Mouse (Mus musculus): ENCODE measurements around the gene Il17d. TPM values are rescaled to one million over a fixed set of nuclear protein-coding genes. Genes with fewer than 3 reads are reported as not detected.

The Il17d gene
- polyA plus RNA-seq, 1 experiment from 2014 or later = 0.91 TPM

GRCm38 (mm10) chr14:57537261-57538015, 12.9 kb downstream of the Il17d start:
- peak; percentile 47 for DNase-seq (ENCODE audit: low spot score)
- Histone ChIP-seq H3K36me3 (replicated peaks) (0 out of 2 replicates have a peak, but pooled peaks cover 3% of the 10 kb centered on the region), H3K27ac (replicated peaks) (0 out of 2 replicates have a peak overlapping the region, but pooled peaks have one; percentile 10), H3K27me3 (replicated peaks; ENCODE audit: low read depth, poor library complexity, severe bottlenecking) (peaks cover 82% of the 10 kb centered on the region), H3K4me3 (0 out of 2 replicates have a peak overlapping the region, but pooled peaks have one; percentile 8), H3K4me1 (peaks cover 33% of the 10 kb centered on the region), H3K9me3 (peaks cover 4% of the 10 kb centered on the region; the same call in 1 of the 2 replicates)
- 6% methylated on average over 16 of the region's 16 CpGs for WGBS

- no peak overlapping the region for H3K27ac ChIP-seq (replicated peaks)
- peaks cover 19% of the 10 kb centered on the region for H3K4me1 ChIP-seq
- peaks cover 64% of the 10 kb centered on the region for H3K27me3 ChIP-seq (replicated peaks; ENCODE audit: low read depth, poor library complexity, severe bottlenecking)
- WGBS = 88% methylated on average over 11 of the region's 11 CpGs
- H3K36me3 ChIP-seq (replicated peaks) = 0 out of 2 replicates have a peak, but pooled peaks cover 4% of the 10 kb centered on the region
- DNase-seq (ENCODE audit: low spot score) = no peak
- H3K4me3 ChIP-seq = no peak overlapping the region
- H3K9me3 ChIP-seq = peaks cover 6% of the 10 kb centered on the region; the same call in 1 of the 2 replicates
Observed at GRCm38 (mm10) chr14:57540683-57541082, 16.1 kb downstream of the Il17d start.

- H3K9me3 ChIP-seq = peaks cover 6% of the 10 kb centered on the region; the same call in 1 of the 2 replicates
- 36% methylated on average over 34 of the region's 34 CpGs for WGBS
- peak overlapping the region; percentile 40; the same call in 1 of the 2 replicates for H3K4me3 ChIP-seq
- peaks cover 23% of the 10 kb centered on the region for H3K4me1 ChIP-seq
- peaks cover 5% of the 10 kb centered on the region; the same call in 1 of the 2 replicates for H3K36me3 ChIP-seq (replicated peaks)
- no peak overlapping the region; the same call in 1 of the 2 replicates for H3K27ac ChIP-seq (replicated peaks)
- DNase-seq (ENCODE audit: low spot score) = no peak
- H3K27me3 ChIP-seq (replicated peaks; ENCODE audit: low read depth, poor library complexity, severe bottlenecking) = peaks cover 50% of the 10 kb centered on the region
Observed at GRCm38 (mm10) chr14:57542231-57542630, 17.7 kb downstream of the Il17d start.

- H3K27ac ChIP-seq (replicated peaks) = no peak overlapping the region
- peaks cover 18% of the 10 kb centered on the region for H3K4me1 ChIP-seq
- H3K36me3 ChIP-seq (replicated peaks) = peaks cover 10% of the 10 kb centered on the region; the same call in 1 of the 2 replicates
- H3K9me3 ChIP-seq = peaks cover 6% of the 10 kb centered on the region; the same call in 1 of the 2 replicates
- peaks cover 37% of the 10 kb centered on the region for H3K27me3 ChIP-seq (replicated peaks; ENCODE audit: low read depth, poor library complexity, severe bottlenecking)
- WGBS = 90% methylated on average over 13 of the region's 13 CpGs
- no peak overlapping the region for H3K4me3 ChIP-seq
- no peak for DNase-seq (ENCODE audit: low spot score)
Observed at GRCm38 (mm10) chr14:57543420-57544039, 19.0 kb downstream of the Il17d start.

- Histone ChIP-seq H3K4me3 (no peak overlapping the region), H3K27me3 (replicated peaks; ENCODE audit: low read depth, poor library complexity, severe bottlenecking) (peaks cover 27% of the 10 kb centered on the region), H3K4me1 (peaks cover 18% of the 10 kb centered on the region), H3K9me3 (peaks cover 6% of the 10 kb centered on the region; the same call in 1 of the 2 replicates), H3K27ac (replicated peaks) (no peak overlapping the region), H3K36me3 (replicated peaks) (peaks cover 29% of the 10 kb centered on the region)
- 84% methylated on average over 17 of the region's 17 CpGs for WGBS
- no peak for DNase-seq (ENCODE audit: low spot score)
Observed at GRCm38 (mm10) chr14:57545526-57545925, 20.9 kb downstream of the Il17d start.

- Histone ChIP-seq H3K36me3 (replicated peaks) (peaks cover 29% of the 10 kb centered on the region), H3K27me3 (replicated peaks; ENCODE audit: low read depth, poor library complexity, severe bottlenecking) (peaks cover 21% of the 10 kb centered on the region), H3K9me3 (peaks cover 6% of the 10 kb centered on the region; the same call in 1 of the 2 replicates), H3K27ac (replicated peaks) (no peak overlapping the region), H3K4me1 (peaks cover 18% of the 10 kb centered on the region), H3K4me3 (no peak overlapping the region)
- WGBS = 86% methylated on average over 8 of the region's 8 CpGs
- no peak for DNase-seq (ENCODE audit: low spot score)
Observed at GRCm38 (mm10) chr14:57546131-57546530, 21.6 kb downstream of the Il17d start.

GRCm38 (mm10) chr14:57546557-57547021, 22.0 kb downstream of the Il17d start:
- peak; percentile 68 for DNase-seq (ENCODE audit: low spot score)
- H3K27ac ChIP-seq (replicated peaks) = no peak overlapping the region
- H3K9me3 ChIP-seq = peaks cover 6% of the 10 kb centered on the region; the same call in 1 of the 2 replicates
- WGBS = 32% methylated on average over 13 of the region's 13 CpGs
- H3K36me3 ChIP-seq (replicated peaks) = peaks cover 29% of the 10 kb centered on the region
- peaks cover 17% of the 10 kb centered on the region for H3K27me3 ChIP-seq (replicated peaks; ENCODE audit: low read depth, poor library complexity, severe bottlenecking)
- peaks cover 18% of the 10 kb centered on the region for H3K4me1 ChIP-seq
- no peak overlapping the region for H3K4me3 ChIP-seq

- Histone ChIP-seq H3K27me3 (replicated peaks; ENCODE audit: low read depth, poor library complexity, severe bottlenecking) (peaks cover 12% of the 10 kb centered on the region), H3K27ac (replicated peaks) (no peak overlapping the region), H3K9me3 (peaks cover 5% of the 10 kb centered on the region; the same call in 1 of the 2 replicates), H3K36me3 (replicated peaks) (peaks cover 29% of the 10 kb centered on the region), H3K4me1 (peaks cover 16% of the 10 kb centered on the region), H3K4me3 (no peak overlapping the region)
- no peak for DNase-seq (ENCODE audit: low spot score)
- 88% methylated on average over 5 of the region's 5 CpGs for WGBS
Observed at GRCm38 (mm10) chr14:57547062-57547461, 22.5 kb downstream of the Il17d start.

- Histone ChIP-seq H3K9me3 (no peaks in the 10 kb centered on the region), H3K4me3 (no peak overlapping the region), H3K27ac (replicated peaks) (no peak overlapping the region), H3K36me3 (replicated peaks) (peaks cover 36% of the 10 kb centered on the region), H3K27me3 (replicated peaks; ENCODE audit: low read depth, poor library complexity, severe bottlenecking) (no peaks in the 10 kb centered on the region), H3K4me1 (no peaks in the 10 kb centered on the region)
- DNase-seq (ENCODE audit: low spot score) = no peak
Observed at GRCm38 (mm10) chr14:57552945-57553344, 28.4 kb downstream of the Il17d start.

- H3K36me3 ChIP-seq (replicated peaks) = peaks cover 27% of the 10 kb centered on the region
- H3K4me1 ChIP-seq = no peaks in the 10 kb centered on the region
- no peak for DNase-seq (ENCODE audit: low spot score)
- no peaks in the 10 kb centered on the region for H3K9me3 ChIP-seq
- no peaks in the 10 kb centered on the region for H3K27me3 ChIP-seq (replicated peaks; ENCODE audit: low read depth, poor library complexity, severe bottlenecking)
- H3K4me3 ChIP-seq = no peak overlapping the region
- no peak overlapping the region for H3K27ac ChIP-seq (replicated peaks)
- WGBS = 92% methylated on average over 5 of the region's 5 CpGs
Observed at GRCm38 (mm10) chr14:57554434-57554833, 29.9 kb downstream of the Il17d start.

GRCm38 (mm10) chr14:57555471-57556070, 31.0 kb downstream of the Il17d start:
- Histone ChIP-seq H3K36me3 (replicated peaks) (peaks cover 20% of the 10 kb centered on the region), H3K4me1 (no peaks in the 10 kb centered on the region), H3K4me3 (no peak overlapping the region), H3K27ac (replicated peaks) (no peak overlapping the region), H3K27me3 (replicated peaks; ENCODE audit: low read depth, poor library complexity, severe bottlenecking) (no peaks in the 10 kb centered on the region), H3K9me3 (no peaks in the 10 kb centered on the region)
- DNase-seq (ENCODE audit: low spot score) = no peak
- WGBS = 81% methylated on average over 7 of the region's 7 CpGs

- Histone ChIP-seq H3K4me3 (no peak overlapping the region), H3K27ac (replicated peaks) (no peak overlapping the region), H3K36me3 (replicated peaks) (peaks cover 21% of the 10 kb centered on the region), H3K4me1 (no peaks in the 10 kb centered on the region), H3K9me3 (no peaks in the 10 kb centered on the region), H3K27me3 (replicated peaks; ENCODE audit: low read depth, poor library complexity, severe bottlenecking) (no peaks in the 10 kb centered on the region)
- DNase-seq (ENCODE audit: low spot score) = no peak
- 79% methylated on average over 1 of the region's 1 CpGs for WGBS
Observed at GRCm38 (mm10) chr14:57556922-57557321, 32.3 kb downstream of the Il17d start.
